Mouse (Mus musculus) ES-Bruce4 (cell line): ENCODE data around the gene Suds3. TPM values are rescaled to one million over a fixed set of nuclear protein-coding genes. Genes with fewer than 3 reads are reported as not detected.

Experiments
- H3K27ac ChIP-seq: 2 replicates; pipeline ENCODE4 v1.5.1; 2012; ENCODE audit warnings: low read length, inconsistent platforms; ENCODE audit not compliant: insufficient read depth
- H3K27me3 ChIP-seq: 2 replicates; pipeline ENCODE4 v1.6.1; 2012; ENCODE audit warnings: mild to moderate bottlenecking, low read length, inconsistent platforms; ENCODE audit not compliant: control insufficient read depth, poor library complexity, insufficient read depth, severe bottlenecking
- H3K36me3 ChIP-seq: 2 replicates; pipeline ENCODE4 v1.6.1; 2012; ENCODE audit warnings: inconsistent platforms, mild to moderate bottlenecking, low read length, moderate library complexity; ENCODE audit not compliant: control insufficient read depth, poor library complexity, insufficient read depth, severe bottlenecking
- H3K4me1 ChIP-seq: one replicate; pipeline ENCODE4 v1.8.1; 2011; ENCODE audit warnings: low read length; ENCODE audit not compliant: control insufficient read depth, insufficient read depth
- H3K4me3 ChIP-seq: 2 replicates; pipeline ENCODE4 v1.5.1; 2011; ENCODE audit warnings: low read depth, mild to moderate bottlenecking, low read length
- H3K9ac ChIP-seq: 2 replicates; pipeline ENCODE4 v1.6.1; 2012; ENCODE audit warnings: low read depth, mild to moderate bottlenecking, inconsistent platforms; ENCODE audit not compliant: poor library complexity, severe bottlenecking
- H3K9me3 ChIP-seq: replicated peaks from 2 replicates; pipeline ENCODE4 v1.6.1; 2012; ENCODE audit warnings: mild to moderate bottlenecking, low read length, inconsistent platforms; ENCODE audit not compliant: control insufficient read depth, poor library complexity, insufficient read depth, severe bottlenecking
- CTCF ChIP-seq: IDR thresholded peaks from one replicate; pipeline ENCODE4 v1.8.1; 2011; ENCODE audit warnings: low read depth, low read length
- EP300 ChIP-seq: IDR thresholded peaks from 2 replicates; pipeline ENCODE4 v1.6.1; 2011; ENCODE audit warnings: low read depth, low read length; ENCODE audit not compliant: insufficient read depth
- POLR2A ChIP-seq: IDR thresholded peaks from one replicate; pipeline ENCODE4 v1.8.1; 2011; ENCODE audit warnings: low read length; ENCODE audit not compliant: insufficient read depth
- polyA plus RNA-seq: library from polyadenylated mRNA; stranded (reverse); fragments of >200 nt; gene quantifications from 2 replicates; pipeline ENCODE4 v1.2.4, GENCODE M21; 2011; ENCODE audit warnings: low read depth; ENCODE audit not compliant: missing spikeins, insufficient read depth, insufficient read length

Suds3 gene
- polyA plus RNA-seq, 1 experiment, result 76.5 TPM

DNA sequence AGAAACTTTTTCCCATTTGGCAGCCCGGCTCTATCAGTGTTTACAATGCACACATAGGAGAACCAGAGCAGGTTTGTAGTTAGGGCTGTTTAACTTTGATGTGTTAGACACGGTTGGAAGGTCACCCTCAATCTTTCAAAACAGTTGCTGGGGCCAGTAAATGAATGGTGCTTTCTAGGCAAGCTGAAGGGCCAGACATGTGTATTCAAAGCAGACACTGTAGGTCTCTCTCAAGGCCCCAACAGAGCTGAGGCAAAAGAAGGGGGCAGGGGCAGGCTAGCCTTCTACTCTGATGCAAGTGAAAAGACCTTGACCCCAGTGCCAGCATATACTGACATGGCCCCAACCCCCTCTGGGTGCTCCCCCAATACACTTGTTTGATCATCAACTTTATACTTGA, 5.7 kb upstream of the Suds3 start:
- no peaks in the 10 kb centered on the region for H3K9me3 ChIP-seq
- H3K4me1 ChIP-seq, result peaks cover 2% of the 10 kb centered on the region
- H3K4me3 ChIP-seq, result no peak overlapping the region
- no peak for TF ChIP-seq CTCF
- TF ChIP-seq POLR2A, result no peak
- peak; percentile 57; the same call in 1 of the 2 replicates for TF ChIP-seq EP300
- no peak overlapping the region for H3K9ac ChIP-seq
- H3K36me3 ChIP-seq, result no peaks in the 10 kb centered on the region
- H3K27me3 ChIP-seq, result no peaks in the 10 kb centered on the region
- H3K27ac ChIP-seq, result no peak overlapping the region

DNA sequence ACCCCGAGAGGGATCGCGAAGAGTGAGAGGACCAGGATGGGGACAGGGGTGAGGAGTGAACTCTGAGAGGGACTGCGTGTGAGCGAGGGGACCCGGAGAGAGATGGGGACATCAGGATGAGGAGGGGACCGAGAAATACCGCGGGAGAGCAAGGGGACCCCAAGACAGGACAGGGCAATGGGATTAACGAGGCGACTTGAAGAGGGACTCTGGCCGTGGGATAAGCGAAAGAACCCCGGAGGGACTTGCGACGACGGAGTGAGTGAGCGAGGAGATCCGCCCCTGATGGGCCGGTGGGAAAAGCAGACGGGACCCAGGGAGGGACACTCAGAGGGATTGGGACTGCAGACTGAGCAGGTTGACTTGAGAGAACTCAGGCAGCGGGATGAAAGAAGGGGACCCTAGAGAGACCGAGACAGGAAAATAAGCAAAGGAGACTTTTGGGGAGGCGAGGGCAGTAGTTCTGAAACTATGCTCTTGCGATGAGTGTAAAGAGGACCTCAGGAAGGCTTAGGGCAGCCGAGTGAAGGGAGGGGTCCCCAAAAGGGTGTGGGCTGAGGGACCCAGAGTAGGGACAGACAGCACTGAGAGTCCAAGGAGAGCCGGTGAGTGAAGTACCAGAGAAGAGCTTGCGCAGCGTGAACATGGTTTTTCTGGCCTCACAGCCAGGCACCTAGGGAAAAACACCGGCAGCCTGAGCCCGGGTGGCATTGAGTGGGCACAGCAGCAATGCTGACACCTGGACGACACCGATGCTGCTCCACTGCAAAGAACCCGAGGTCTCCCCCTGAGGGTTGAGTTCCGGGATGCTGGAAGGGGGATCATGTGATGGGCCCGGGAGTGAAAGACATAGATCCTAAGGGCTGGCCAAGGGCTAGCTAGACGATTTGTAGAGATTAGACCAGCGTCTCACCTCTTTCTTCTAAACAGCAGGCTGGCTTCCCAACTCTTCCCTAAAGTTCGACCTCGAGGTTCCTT, 4.9 kb upstream of the Suds3 start:
- Histone ChIP-seq H3K36me3 (no peaks in the 10 kb centered on the region), H3K9ac (peak overlapping the region; percentile 67), H3K9me3 (no peaks in the 10 kb centered on the region), H3K27ac (no peak overlapping the region), H3K27me3 (no peaks in the 10 kb centered on the region), H3K4me1 (peaks cover 2% of the 10 kb centered on the region), H3K4me3 (peak overlapping the region; percentile 91)
- TF ChIP-seq POLR2A, result no peak
- TF ChIP-seq EP300, result no peak
- no peak for TF ChIP-seq CTCF

DNA sequence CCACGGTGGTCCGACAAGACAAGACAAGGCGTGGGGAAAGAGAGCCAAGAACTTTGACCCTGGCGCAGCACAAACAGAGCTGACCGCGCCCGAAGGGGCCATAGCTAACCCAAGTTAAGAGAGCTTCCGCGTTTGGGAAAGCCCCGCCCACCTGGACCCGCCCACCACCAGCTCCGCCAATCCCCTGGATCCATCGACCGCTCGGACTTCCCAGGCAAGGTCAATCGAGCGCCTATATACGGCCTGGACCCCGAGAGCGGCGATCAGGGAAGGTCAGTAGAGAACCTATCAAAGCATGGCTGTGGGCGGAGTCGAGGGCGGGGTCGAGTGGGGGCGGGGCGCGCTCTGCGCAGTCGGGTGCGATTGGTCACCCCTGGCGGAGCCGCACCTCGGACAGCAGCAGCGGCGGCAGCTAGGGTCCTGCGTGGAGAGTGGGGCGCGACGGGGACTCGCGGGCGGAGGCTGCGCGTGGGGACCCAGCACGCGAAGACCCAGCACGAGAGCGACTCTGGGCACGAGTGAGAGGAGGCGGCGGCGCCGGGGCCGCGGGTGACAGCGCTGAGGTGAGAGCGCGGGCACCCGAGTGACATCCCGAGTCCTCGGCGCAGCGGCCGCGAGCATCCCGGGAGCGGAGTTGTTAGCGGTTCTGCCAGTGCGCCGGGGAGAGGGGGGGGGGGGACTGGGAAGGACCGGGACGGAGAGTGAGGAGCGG, 4.0 kb upstream of the Suds3 start, which contains the start of gene Taok3:
Gene Taok3 (plus strand): TSS at position 353 of the 712 bp plus-strand sequence.
- H3K9ac ChIP-seq, result peak within 1 kb of the TSS; percentile 67
- H3K36me3 ChIP-seq, result no peaks in the 10 kb centered on the region
- no peaks in the 10 kb centered on the region for H3K27me3 ChIP-seq
- H3K27ac ChIP-seq, result no peak within 1 kb of the TSS
- peak within 1 kb of the TSS; percentile 91 for H3K4me3 ChIP-seq
- no peaks in the 10 kb centered on the region for H3K9me3 ChIP-seq
- TF ChIP-seq POLR2A, result peak; percentile 69
- TF ChIP-seq EP300, result 0 out of 2 replicates have a peak, but pooled peaks have one; percentile 23
- TF ChIP-seq CTCF, result no peak
- no peaks in the 10 kb centered on the region for H3K4me1 ChIP-seq

DNA sequence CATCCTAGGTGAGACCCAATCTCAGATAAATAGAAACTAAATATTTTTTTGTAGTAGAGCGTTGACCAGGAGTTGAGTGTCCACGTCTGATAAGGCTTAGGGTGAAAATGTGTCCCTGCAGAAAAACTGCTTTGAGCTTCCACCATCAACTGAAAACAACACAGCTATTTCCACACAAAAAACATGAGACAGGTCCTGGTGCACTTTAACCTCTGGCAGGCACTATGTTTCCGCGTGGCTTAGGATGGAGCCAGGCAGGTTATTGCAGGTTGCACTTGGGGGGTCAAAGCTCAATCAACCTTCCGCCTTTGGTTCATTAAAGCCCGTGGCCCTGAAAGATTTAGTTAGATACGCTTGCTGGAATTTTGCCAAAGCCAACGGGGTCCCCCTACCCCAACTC, 2.9 kb upstream of the Suds3 start:
- Histone ChIP-seq H3K9me3 (no peaks in the 10 kb centered on the region), H3K36me3 (no peaks in the 10 kb centered on the region), H3K27ac (no peak overlapping the region), H3K9ac (no peak overlapping the region), H3K27me3 (no peaks in the 10 kb centered on the region), H3K4me3 (no peak overlapping the region), H3K4me1 (no peaks in the 10 kb centered on the region)
- TF ChIP-seq POLR2A (no peak), CTCF (no peak)

DNA sequence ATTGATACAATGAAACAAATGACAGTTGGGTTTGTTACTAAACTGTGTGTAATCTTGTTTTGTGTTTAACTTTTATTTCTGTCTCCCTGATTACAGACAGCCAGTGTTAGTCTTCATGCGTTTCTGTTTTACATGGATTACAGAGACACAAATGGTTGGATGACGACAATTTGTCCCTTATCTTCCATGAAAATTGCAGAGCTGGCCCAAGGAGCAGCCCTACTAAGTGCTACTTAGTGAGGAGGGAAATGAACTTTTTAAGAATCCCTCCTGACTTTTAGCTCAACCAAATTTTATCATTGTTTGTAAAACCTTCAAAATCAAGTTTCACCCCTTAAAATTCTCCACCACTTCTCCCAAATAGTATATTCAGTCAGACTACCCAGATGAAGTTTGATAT, 2.3 kb upstream of the Suds3 start:
- TF ChIP-seq CTCF (no peak), POLR2A (no peak), EP300 (no peak)
- H3K4me1 ChIP-seq, result no peaks in the 10 kb centered on the region
- H3K9ac ChIP-seq, result no peak overlapping the region
- H3K27me3 ChIP-seq, result no peaks in the 10 kb centered on the region
- no peak overlapping the region for H3K27ac ChIP-seq
- no peaks in the 10 kb centered on the region for H3K36me3 ChIP-seq
- no peak overlapping the region for H3K4me3 ChIP-seq
- no peaks in the 10 kb centered on the region for H3K9me3 ChIP-seq
